Mouse (Mus musculus): ENCODE measurements around the gene Inhbb.

DNA sequence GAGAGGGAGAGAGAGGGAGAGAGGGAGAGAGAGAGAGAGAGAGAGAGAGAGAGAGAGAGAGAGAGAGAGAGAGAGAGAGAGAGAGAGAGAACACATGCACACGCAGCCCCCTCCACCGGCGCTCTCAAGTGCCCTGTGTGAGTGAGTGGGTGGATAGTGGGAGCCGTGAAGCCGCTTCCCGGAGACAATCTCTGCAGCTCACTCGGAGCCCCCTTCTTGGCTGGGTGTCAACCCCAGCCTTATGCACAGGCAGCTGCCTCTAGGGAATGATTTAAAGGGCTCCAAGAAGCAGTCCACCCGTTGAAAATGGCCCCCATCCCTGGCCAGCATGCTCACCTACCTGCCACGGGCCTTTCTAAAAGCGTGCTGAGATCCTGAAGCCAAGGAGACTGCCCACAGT, 38.1 kb downstream of the Inhbb start:
- TF ChIP-seq CTCF (IDR thresholded peaks at IDR 0.05; ENCODE audit: borderline replicate concordance, extremely low read depth, insufficient read depth, insufficient read length) (no peak), POLR2A (IDR thresholded peaks at IDR 0.05; ENCODE audit: borderline replicate concordance, extremely low read depth, insufficient read depth, insufficient read length, poor library complexity, severe bottlenecking) (no peak)
